Mouse (Mus musculus) cerebellum, adult 2 months (tissue): Measurements from ENCODE around the gene Hapln1. TPM values are rescaled to one million over a fixed set of nuclear protein-coding genes. Genes with fewer than 3 reads are reported as not detected.

ENCODE experiments used
- DNase-seq, 2 experiments: peaks; one replicate each; pipeline ENCODE4 v3.0.0; 2021
- H3K27ac ChIP-seq: fragments of 200-500 bp; 2 replicates; pipeline ENCODE4 v1.5.1; 2012; ENCODE audit warnings: low read length, control low read depth, inconsistent platforms; ENCODE audit not compliant: insufficient read depth
- H3K27me3 ChIP-seq: fragments of 200-500 bp; 2 replicates; pipeline ENCODE4 v1.6.1; 2012; ENCODE audit warnings: inconsistent platforms, mild to moderate bottlenecking, low read length, moderate library complexity; ENCODE audit not compliant: control insufficient read depth, insufficient read depth
- H3K4me1 ChIP-seq: fragments of 200-500 bp; 2 replicates; pipeline ENCODE4 v1.6.1; 2011; ENCODE audit warnings: low read length; ENCODE audit not compliant: control insufficient read depth, insufficient read depth
- H3K4me3 ChIP-seq: fragments of 200-500 bp; replicated peaks from 2 replicates; pipeline ENCODE3; 2011; ENCODE audit warnings: mild to moderate bottlenecking, low read depth, low read length, control low read depth; ENCODE audit not compliant: insufficient read depth
- CTCF ChIP-seq: fragments of 200-500 bp; IDR thresholded peaks from 2 replicates; pipeline ENCODE4 v1.5.1; 2011; ENCODE audit warnings: low read depth, mild to moderate bottlenecking, control low read depth, low read length, moderate library complexity, borderline replicate concordance; ENCODE audit not compliant: insufficient read depth
- POLR2A ChIP-seq: fragments of 200-500 bp; IDR thresholded peaks from 2 replicates; pipeline ENCODE4 v1.6.1; 2011; ENCODE audit warnings: low read length, control low read depth, borderline replicate concordance; ENCODE audit not compliant: insufficient read depth
- WGBS: fragments of 180-500 bp; shearing (Covaris S2); methylation state at CpG from one replicate; pipeline ENCODE4 v1.1.7; 2018; 5-methylcytosine and 5-hydroxymethylcytosine counted together
- polyA plus RNA-seq: library from polyadenylated mRNA; depleted of rRNA; stranded (reverse); fragments of >200 nt; gene quantifications from 2 replicates; pipeline ENCODE4 v1.2.3, GENCODE M21; 2012

The Hapln1 gene
- polyA plus RNA-seq, 1 experiment = 9.8 TPM

- Histone ChIP-seq H3K4me1 (peaks cover 3% of the 10 kb centered on the region), H3K4me3 (no peak overlapping the region), H3K27ac (no peak overlapping the region), H3K27me3 (no peaks in the 10 kb centered on the region)
- WGBS = 74% methylated on average over 11 of the region's 11 CpGs
- no peak for TF ChIP-seq CTCF
- DNase-seq = no peak
Measured at GRCm38 (mm10) chr13:89540301-89540982, 846 bp downstream of the Hapln1 start.

- no peak overlapping the region for H3K27ac ChIP-seq
- H3K4me1 ChIP-seq = peaks cover 3% of the 10 kb centered on the region
- WGBS = 5% methylated on average over 3 of the region's 3 CpGs
- no peaks in the 10 kb centered on the region for H3K27me3 ChIP-seq
- peak in 1 of 2 experiments; percentile 24 for DNase-seq
- TF ChIP-seq POLR2A (no peak), CTCF (peak; percentile 29; the same call in 1 of the 2 replicates)
- H3K4me3 ChIP-seq = no peak overlapping the region
Measured at GRCm38 (mm10) chr13:89543003-89543402, 3.4 kb downstream of the Hapln1 start.

GRCm38 (mm10) chr13:89548203-89548740, 8.7 kb downstream of the Hapln1 start:
- H3K27me3 ChIP-seq = no peaks in the 10 kb centered on the region
- DNase-seq = peak; percentile 4 to 10
- H3K4me1 ChIP-seq = no peaks in the 10 kb centered on the region
- H3K4me3 ChIP-seq = no peak overlapping the region
- 8% methylated on average over 2 of the region's 2 CpGs for WGBS
- H3K27ac ChIP-seq = no peak overlapping the region
- TF ChIP-seq POLR2A = no peak
- TF ChIP-seq CTCF = no peak; the same call in 1 of the 2 replicates

- H3K4me3 ChIP-seq = no peak overlapping the region
- no peak for DNase-seq
- TF ChIP-seq CTCF (no peak), POLR2A (no peak)
- no peaks in the 10 kb centered on the region for H3K27me3 ChIP-seq
- H3K27ac ChIP-seq = no peak overlapping the region
- no peaks in the 10 kb centered on the region for H3K4me1 ChIP-seq
- WGBS = 46% methylated on average over 4 of the region's 4 CpGs
Measured at GRCm38 (mm10) chr13:89549507-89549906, 9.9 kb downstream of the Hapln1 start.

- DNase-seq = no peak
- WGBS = 5% methylated on average over 1 of the region's 1 CpGs
- Histone ChIP-seq H3K27ac (no peak overlapping the region), H3K27me3 (no peaks in the 10 kb centered on the region), H3K4me1 (no peaks in the 10 kb centered on the region), H3K4me3 (no peak overlapping the region)
- TF ChIP-seq CTCF = no peak
- no peak for TF ChIP-seq POLR2A
Measured at GRCm38 (mm10) chr13:89551502-89551901, 11.9 kb downstream of the Hapln1 start.

DNA sequence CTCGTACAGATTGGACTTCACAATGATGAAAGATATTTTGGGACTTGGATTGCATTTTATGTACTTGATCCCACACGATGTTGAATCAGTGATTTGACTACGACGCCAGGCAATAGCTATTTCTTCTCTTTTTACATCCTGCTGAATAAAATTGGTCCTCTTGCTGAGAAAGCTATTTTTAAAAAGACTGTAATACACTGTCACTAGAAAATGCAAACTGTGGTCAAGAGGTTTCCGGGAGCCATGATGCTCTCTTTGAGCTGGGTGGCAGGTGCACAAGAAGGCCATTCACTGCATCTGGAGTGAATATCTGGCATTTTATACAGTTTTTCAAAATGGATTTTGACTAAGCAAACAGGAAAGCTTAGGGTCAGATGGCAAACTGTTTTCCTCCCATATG, 24.9 kb downstream of the Hapln1 start:
- Histone ChIP-seq H3K4me1 (no peaks in the 10 kb centered on the region), H3K4me3 (no peak overlapping the region), H3K27me3 (no peaks in the 10 kb centered on the region), H3K27ac (no peak overlapping the region)
- WGBS = 88% methylated on average over 5 of the region's 5 CpGs
- DNase-seq = no peak
- TF ChIP-seq POLR2A (no peak), CTCF (no peak)

DNA sequence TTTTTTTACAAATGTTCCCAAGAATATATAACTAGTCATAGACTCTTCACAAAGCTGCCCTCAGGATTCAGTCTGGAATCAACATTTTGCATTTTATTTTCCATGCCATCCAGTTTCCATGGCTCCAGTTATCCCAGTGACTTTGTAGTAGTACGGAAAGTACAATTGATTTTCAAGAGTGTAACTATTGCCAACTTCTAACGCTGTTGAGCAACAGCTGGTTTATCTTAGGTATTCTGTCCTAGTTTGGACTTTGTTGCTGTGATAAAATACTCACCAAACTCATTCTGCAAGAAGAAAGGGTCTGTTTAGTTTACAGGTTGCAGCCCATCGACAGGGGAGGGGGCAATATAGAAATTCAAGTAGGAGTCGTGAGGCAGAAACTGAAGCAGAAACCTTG, 26.7 kb downstream of the Hapln1 start:
- WGBS = 85% methylated on average over 4 of the region's 4 CpGs
- Histone ChIP-seq H3K27me3 (no peaks in the 10 kb centered on the region), H3K4me3 (no peak overlapping the region), H3K4me1 (no peaks in the 10 kb centered on the region), H3K27ac (no peak overlapping the region)
- TF ChIP-seq POLR2A (no peak), CTCF (no peak)
- no peak for DNase-seq

GRCm38 (mm10) chr13:89579115-89579514, 39.5 kb downstream of the Hapln1 start:
- 100% methylated on average over 2 of the region's 2 CpGs for WGBS
- Histone ChIP-seq H3K27ac (no peak overlapping the region), H3K4me1 (no peaks in the 10 kb centered on the region), H3K27me3 (no peaks in the 10 kb centered on the region), H3K4me3 (no peak overlapping the region)
- TF ChIP-seq POLR2A = no peak
- TF ChIP-seq CTCF = no peak
- no peak for DNase-seq

GRCm38 (mm10) chr13:89583138-89583746, 43.6 kb downstream of the Hapln1 start:
- no peak overlapping the region for H3K27ac ChIP-seq
- no peak for TF ChIP-seq CTCF
- TF ChIP-seq POLR2A = no peak
- WGBS = 37% methylated on average over 4 of the region's 4 CpGs
- no peak overlapping the region for H3K4me3 ChIP-seq
- no peaks in the 10 kb centered on the region for H3K4me1 ChIP-seq
- no peaks in the 10 kb centered on the region for H3K27me3 ChIP-seq
- DNase-seq = no peak
